Mouse (Mus musculus): Measurements from ENCODE around the gene Tmem136. TPM values are rescaled to one million over a fixed set of nuclear protein-coding genes. Genes with fewer than 3 reads are reported as not detected.

Gene Tmem136
- polyA plus RNA-seq, 1 experiment: 2.5 TPM

- H3K4me1 ChIP-seq (ENCODE audit: control insufficient read depth, insufficient read depth, insufficient read length, low read length): peaks cover 30% of the 10 kb centered on the region
- H3K27ac ChIP-seq (replicated peaks; ENCODE audit: low read depth, low read length): no peak overlapping the region
- H3K4me3 ChIP-seq (ENCODE audit: insufficient read depth, low read depth, low read length): no peak overlapping the region
These were observed 44.6 kb downstream of the Tmem136 start for GRCm38 (mm10) chr9:43071741-43072140.

DNA sequence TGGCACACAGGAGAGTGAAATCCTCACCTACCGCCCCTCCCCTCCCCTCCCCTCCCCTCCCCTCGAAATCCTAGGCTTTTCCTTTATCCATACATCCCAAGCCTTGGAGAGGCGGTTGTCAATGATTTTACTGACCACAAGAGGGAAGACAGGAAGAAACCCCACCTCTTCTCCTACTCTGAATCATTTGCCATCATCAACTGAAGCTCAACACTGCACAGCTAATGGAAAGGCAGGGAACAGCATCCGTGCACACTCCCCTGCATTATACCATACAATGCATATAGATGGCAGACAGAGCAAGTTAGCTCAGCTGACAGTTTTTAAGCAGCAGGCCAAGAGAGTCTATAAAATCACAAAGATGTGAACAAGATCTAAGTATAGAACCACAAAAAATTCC lies 45.2 kb downstream of the Tmem136 start:
- Histone ChIP-seq H3K27ac (replicated peaks; ENCODE audit: low read depth, low read length) (no peak overlapping the region), H3K4me1 (ENCODE audit: control insufficient read depth, insufficient read depth, insufficient read length, low read length) (peaks cover 27% of the 10 kb centered on the region), H3K4me3 (ENCODE audit: insufficient read depth, low read depth, low read length) (no peak overlapping the region)

DNA sequence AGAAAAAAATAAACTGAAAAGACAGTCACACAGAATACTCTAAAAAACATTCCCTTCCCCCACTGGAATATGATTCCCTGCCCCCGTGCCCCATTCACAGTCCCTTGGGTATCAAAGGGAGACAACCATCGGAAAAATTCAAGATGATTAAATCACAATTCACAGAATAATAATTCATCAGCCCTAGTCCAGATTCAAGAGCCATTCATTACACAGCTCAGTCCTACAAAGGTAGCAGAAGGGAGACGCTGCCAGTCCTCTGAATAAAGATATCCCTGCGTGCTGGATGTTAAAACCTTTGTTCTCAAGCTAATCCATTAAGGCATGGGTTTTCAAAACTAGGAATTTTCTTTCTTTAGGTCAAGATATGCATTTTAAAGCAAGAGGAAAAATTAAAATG lies 45.8 kb downstream of the Tmem136 start:
- Histone ChIP-seq H3K27ac (replicated peaks; ENCODE audit: low read depth, low read length) (no peak overlapping the region), H3K4me3 (ENCODE audit: insufficient read depth, low read depth, low read length) (no peak overlapping the region), H3K4me1 (ENCODE audit: control insufficient read depth, insufficient read depth, insufficient read length, low read length) (peaks cover 25% of the 10 kb centered on the region)

DNA sequence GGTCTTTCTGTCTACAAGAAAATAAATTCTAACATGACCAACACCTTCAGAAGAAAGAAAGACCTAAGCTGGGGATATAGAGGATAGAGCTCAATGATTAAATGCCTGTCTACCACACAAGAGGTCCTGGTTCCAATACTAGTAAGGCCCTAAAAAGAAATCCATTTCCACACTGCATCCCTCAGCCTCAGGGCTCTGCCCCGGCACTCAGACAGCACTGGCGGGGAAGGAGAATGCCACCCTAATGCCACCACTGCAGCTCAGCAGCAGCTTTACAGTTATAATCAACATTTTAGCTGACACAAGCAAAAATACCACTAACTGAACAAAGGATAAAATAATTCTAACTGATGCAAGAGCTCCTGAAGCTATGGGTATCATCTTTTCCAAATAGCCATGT lies 46.2 kb downstream of the Tmem136 start:
- Histone ChIP-seq H3K27ac (replicated peaks; ENCODE audit: low read depth, low read length) (no peak overlapping the region), H3K4me3 (ENCODE audit: insufficient read depth, low read depth, low read length) (no peak overlapping the region), H3K4me1 (ENCODE audit: control insufficient read depth, insufficient read depth, insufficient read length, low read length) (peaks cover 22% of the 10 kb centered on the region)

DNA sequence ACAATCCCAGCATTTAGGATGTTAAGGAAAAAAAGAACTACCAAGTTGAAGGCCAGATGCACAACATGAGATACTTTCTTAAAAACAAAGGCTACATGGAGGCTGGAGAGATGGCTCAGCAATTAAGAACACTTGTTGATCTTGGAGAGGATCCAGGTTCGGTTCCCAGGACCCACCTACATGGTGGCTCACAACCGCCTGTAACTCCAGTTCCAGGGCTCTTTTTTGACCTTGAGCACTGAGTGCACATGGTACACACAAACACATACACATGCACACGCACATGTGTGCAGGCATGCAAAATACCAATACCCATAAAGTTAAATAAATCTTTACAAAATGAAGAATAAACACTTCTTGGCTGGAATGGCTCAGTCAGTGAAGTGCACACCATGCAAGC lies 48.5 kb downstream of the Tmem136 start:
- Histone ChIP-seq H3K4me1 (ENCODE audit: control insufficient read depth, insufficient read depth, insufficient read length, low read length) (peaks cover 22% of the 10 kb centered on the region), H3K27ac (replicated peaks; ENCODE audit: low read depth, low read length) (no peak overlapping the region), H3K4me3 (ENCODE audit: insufficient read depth, low read depth, low read length) (no peak overlapping the region)

DNA sequence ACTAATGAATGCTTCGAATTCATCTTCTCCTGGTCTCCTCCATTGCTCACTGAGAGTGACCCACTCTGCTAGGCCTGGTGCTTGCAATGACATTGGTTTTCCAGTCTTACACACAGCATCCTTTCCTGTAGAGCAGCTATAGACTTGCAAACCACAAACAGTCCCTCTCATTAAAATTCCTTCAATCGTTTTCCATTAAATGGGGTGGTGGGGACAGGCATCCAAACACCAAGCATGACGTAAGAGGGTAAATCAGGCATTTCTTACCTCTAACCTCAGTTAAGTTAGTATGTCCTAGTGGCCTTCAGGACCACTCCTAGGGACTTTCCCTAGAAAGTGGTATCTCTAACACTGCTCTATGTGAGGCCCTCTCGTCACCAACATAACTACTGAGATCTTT lies 51.1 kb downstream of the Tmem136 start:
- no peak overlapping the region for H3K4me3 ChIP-seq (ENCODE audit: insufficient read depth, low read depth, low read length)
- H3K4me1 ChIP-seq (ENCODE audit: control insufficient read depth, insufficient read depth, insufficient read length, low read length): peaks cover 18% of the 10 kb centered on the region
- H3K27ac ChIP-seq (replicated peaks; ENCODE audit: low read depth, low read length): no peak overlapping the region

- H3K4me3 ChIP-seq (ENCODE audit: insufficient read depth, low read depth, low read length): no peak overlapping the region
- H3K27ac ChIP-seq (replicated peaks; ENCODE audit: low read depth, low read length): no peak overlapping the region
- peaks cover 8% of the 10 kb centered on the region for H3K4me1 ChIP-seq (ENCODE audit: control insufficient read depth, insufficient read depth, insufficient read length, low read length)
These were observed 54.8 kb downstream of the Tmem136 start for GRCm38 (mm10) chr9:43061545-43061944.

Other genes starting within 250 kb of the Tmem136 start
- gene Grik4, start 172.1 kb downstream of the Tmem136 start, polyA plus RNA-seq (2012; ENCODE audit: insufficient read depth, insufficient read length, missing spikeins): 0.21 and 0.36 TPM in 2 replicates
- gene Arhgef12, start 9.3 kb downstream of the Tmem136 start, polyA plus RNA-seq (2012; ENCODE audit: insufficient read depth, insufficient read length, missing spikeins): 47.7 and 58.9 TPM in 2 replicates
- gene Pou2f3, start 93.8 kb upstream of the Tmem136 start, polyA plus RNA-seq (2012; ENCODE audit: insufficient read depth, insufficient read length, missing spikeins): not detected in 2 replicates
- 20.8 and 29.8 TPM in 2 replicates for gene Oaf, start 123.3 kb upstream of the Tmem136 start, polyA plus RNA-seq (2012; ENCODE audit: insufficient read depth, insufficient read length, missing spikeins)
- gene Trim29, start 194.3 kb upstream of the Tmem136 start, polyA plus RNA-seq (2012; ENCODE audit: insufficient read depth, insufficient read length, missing spikeins): 0.52 TPM in 1 of 2 replicates, not detected in the other

All from brown adipose tissue, adult 24 weeks (tissue).